Mouse (Mus musculus) cerebellum, adult 11 months (tissue): ENCODE data around the gene Gmds.

ENCODE experiments used
- DNase-seq: peaks from one replicate; pipeline ENCODE4 v3.0.0; 2022

Gene Gmds

DNA sequence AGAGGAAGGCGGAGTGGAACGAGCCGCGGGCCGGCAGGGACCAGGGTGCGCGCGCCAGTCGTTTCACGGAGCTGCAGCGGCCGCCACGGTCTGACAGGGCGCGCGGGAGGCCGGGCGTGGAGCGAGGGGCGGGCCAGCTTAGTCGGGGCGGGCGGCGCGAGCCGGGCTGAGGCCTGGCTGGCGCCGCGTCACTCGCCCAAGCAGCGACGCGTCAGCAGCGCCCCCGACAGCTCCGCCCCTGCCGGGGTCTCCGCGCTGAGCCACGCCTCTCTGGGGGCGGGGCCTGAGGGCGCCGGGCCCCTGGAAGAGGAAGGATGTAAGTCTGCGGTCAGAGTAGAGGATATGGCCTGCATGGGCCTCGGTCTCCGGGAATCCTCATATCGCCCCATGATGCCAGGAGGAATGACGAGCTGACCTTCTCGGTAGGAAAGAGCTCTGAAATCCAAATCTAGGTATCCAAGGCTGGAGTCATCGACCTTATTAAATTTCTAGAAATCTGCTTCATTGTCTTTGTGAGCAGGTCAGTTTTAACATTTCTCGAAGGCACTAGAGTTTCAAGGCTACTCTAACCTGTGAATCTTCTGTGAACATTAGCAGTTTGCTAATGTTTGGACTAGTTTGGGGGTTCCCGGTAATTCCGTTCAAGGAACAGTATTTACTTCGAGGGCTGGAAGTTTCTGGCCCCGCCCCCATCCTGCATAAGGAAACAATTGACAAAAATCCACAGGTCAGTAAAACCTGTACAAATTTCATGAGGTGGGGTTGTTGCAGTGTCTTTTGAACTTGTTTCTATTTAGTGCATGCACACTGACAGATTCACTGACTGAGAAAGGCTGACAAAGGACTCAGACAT, at the start of gene Gmds:
Gmds (minus strand) TSS at position 228 of the 853 bp plus-strand sequence.
- DNase-seq: peak; percentile 93

DNA sequence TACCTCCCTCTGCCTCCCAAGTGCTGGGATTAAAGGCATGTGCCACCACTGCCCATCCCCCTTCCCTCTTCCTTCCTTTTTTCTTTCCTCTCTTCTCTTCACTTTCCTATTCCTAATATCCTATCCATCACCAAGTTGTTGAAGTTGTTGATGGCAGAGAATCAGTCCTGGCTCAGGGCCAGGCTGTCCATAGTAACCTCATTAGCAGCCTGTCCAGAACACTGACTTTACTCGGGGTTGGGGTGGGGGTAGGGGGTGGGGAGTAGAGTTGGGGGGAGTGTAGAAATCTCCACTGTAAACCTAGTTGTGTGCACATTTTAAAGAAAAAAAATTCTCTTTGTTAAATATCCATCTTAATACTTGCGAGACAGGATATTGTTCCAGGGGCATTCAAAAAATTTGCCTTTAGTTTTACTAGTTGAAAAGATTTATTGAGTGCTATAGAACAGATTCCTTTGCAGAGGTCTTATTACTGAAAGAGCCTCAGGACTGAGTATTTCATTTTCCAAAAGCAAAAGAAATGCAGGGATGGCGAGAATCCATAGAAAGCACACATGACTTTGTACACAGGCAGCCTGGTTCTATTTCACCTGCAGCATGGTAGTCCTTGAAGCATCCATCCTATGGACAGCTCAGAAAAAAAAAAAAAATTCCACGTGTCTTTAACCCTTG, 47.0 kb upstream of the Gmds start:
- no peak for DNase-seq

DNA sequence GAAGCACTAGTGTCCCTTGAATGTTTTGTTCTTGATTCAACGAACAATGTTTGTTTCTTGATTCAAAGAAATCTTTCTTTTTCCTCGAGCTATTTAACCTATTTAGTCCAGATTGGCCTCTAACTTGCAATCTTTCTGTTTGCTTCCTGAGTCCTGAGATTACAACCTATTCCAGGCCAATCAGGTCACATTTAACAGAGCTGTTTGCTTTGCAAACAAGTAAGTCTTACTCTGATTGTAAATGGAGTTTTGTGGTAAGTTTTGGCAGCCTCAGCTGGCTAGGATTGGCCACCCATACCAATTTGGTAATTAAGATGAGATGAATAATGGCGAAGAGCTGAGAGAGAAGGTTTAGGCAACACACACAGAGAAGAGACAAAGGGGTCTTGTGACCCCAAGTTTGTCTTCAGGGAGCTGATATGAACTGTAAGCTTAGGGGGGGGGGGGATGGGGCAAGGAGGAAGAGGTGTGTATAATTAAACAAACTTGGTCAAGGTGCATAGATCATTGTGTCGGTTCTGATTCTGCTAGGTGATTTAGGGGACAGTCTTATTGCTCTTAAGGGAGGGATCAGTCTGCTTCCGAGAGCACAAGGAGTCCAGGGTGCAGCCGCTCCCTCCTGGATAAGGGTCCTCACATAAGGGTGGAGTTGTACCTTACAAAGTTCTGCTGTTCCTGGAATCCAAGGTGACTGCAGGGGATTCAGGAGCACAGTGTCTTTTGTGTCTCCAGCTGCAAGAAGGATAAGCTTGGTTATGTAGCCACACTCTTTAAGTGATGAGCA, 43.9 kb upstream of the Gmds start:
- no peak for DNase-seq

DNA sequence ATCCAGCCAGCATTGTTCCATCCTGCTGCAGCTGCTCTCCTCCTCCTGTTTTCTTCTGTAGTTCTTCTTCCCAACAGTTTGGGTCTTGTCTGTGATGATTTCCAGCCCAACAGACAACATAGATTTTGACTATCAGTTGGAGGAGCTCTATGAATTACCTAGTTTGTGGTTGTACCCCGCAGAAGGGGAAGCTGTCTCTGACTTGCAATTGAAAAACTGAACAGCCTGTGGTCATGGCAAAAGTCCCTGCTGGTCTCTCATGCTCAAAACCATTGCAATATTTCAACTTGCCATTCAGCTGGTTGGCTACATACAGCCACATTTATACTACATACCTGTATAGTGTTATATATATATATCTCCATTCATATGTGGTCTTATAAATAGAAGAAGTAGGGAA, 40.1 kb upstream of the Gmds start:
- no peak for DNase-seq

DNA sequence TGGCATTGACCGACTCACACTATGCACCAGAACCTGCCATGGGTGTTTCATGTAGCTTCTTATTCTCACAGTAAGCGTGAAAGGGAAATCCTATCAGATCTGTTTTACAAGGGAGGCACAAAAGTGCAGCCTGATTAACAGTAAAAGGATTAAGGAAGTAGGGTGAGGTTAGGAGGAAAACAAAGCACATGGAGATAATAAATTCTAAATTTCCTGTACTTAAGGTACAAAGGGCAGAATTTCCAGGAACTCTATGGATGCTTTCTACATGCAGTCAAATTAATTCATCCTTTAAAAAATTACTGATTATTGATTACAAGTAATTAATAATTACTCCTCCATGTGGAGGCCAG, 34.0 kb upstream of the Gmds start:
- DNase-seq: no peak

DNA sequence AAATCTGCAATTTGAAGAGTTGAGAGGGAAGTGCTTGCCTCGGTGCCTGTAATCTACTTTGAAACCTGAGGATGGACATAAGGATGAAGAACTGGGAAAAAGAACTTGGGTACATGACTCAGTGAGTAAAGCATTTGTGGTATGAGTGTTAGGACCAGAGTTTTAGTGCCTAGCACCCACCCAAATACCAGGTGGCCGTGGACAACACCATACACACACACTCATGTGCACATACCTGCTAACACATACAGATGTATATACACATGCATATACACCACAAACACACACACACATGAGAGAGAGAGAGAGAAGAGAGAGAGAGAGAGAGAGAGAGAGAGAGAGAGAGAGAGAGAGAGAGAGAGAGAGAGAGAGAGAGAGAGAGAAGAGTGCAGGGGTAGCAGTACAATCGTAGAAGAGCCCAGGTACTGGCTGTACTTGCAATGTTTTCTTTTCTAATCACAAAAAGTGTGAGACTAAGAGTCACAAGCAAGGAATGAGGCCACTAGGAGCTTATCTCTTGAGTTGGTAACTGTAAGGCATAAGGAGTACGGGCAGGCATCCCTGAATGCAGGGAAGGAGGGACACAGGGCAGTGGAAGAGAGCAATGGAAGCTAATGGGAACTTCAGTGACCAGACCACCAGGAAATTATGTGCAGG, 33.5 kb upstream of the Gmds start:
- DNase-seq: no peak

DNA sequence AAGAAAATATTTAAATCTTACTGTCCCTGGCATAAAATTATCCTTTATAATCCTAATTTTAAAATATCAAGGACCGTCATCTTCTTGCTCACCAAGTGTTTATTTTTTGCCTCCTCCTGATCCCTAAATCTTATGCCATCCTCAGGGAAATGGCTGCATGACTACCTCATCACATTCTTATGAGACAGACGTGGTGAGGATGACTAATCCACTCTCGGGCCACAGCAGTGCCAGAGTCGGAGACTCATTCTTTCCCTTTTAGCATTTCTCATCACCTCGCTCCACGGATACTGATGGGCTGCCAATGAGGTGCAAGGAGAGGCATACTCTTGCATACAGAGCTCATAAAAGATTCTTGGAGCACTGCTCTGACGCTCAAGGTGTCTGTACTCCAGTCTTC, 32.2 kb upstream of the Gmds start:
- DNase-seq: no peak

DNA sequence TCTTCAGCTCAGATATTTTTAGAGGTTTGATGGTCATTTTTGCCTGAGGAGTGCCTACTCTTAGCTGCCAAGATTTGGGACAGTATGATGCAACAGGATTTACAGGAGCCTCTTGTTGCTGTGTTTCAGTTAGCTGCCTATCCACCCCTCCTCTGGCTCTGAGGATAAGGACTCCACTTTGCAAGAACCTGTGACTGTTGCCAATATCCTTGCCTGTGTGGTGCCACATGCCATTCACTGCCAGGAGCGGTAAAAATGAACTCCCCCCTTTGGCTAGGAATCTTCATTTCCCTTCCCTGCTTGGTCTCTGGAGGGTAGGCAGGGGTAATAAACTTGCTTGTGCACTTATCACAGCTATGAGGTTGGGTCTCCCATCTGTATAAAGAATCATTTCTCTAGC, 31.6 kb upstream of the Gmds start:
- no peak for DNase-seq

DNA sequence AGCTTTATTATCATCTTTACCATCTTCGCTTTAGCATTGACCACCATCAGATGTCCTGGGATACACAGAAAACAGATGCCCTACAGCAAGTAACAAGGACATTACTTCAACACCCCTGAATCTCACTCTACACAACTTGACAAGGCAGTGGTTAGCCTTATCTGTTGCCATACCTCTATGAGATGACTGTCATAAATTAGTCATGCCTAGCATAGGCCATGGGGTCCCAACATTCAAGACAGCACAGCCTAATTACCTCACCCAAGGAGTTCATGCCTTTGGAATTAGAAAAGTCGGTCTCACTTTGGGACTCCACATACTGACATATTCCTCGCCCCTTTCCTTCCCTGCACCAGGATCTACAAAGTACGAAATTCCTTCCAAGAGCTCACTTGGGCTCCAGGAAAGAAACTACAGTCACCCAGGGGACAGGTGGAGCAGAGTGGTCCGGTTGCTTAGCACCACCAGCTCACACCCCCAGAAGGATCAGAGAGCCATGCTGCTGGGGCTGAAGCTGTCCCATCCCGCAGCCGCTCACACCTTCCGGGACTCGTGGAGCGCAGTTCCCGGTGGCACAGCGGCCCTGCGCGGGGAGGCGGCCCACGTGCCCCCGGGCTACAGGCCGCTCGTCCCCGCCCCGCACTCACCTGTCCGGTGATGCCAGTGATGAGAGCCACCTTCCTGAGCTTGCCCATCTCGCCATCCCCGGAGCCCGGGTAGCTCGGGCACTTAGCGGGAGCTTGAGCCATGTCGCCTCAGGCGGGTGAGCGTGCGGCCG, 616 bp downstream of the Gmds start:
- DNase-seq: no peak

DNA sequence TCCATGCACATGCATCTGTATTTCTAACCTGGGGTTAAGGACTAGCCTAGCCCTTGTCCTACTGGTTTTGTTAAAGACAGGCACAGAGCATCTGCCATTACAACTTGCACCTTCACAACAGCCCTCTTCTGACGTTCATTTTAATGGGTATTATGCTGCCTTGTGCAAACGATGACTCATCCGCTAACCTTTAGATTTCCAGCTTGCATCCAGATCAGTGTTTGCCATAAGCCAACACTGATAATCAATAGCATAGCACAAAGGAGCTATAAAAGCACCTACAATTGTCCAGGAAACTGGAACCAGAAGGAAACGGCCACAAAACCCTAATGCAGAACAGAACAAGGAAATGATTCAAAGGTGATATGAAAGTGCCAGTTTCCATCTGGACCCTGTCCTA, 20.2 kb downstream of the Gmds start:
- no peak for DNase-seq

DNA sequence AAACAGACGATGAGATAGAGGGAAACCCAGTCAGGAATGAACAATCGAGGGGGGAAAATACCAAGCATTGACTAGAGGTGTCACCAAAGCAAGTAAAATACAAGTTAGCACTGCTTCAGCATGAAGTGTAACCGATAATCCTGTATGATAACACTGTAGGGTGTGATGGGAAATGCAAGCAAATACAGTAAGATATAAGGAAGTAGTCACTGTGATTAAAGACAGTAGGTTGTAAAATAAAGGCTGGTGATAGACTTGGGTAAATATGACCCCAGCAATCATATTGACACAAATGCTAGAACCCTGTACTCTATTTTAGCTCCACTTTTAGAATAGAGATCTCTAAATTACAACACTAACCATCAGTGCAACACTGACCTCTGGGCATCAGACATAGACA, 21.2 kb downstream of the Gmds start:
- DNase-seq: no peak

DNA sequence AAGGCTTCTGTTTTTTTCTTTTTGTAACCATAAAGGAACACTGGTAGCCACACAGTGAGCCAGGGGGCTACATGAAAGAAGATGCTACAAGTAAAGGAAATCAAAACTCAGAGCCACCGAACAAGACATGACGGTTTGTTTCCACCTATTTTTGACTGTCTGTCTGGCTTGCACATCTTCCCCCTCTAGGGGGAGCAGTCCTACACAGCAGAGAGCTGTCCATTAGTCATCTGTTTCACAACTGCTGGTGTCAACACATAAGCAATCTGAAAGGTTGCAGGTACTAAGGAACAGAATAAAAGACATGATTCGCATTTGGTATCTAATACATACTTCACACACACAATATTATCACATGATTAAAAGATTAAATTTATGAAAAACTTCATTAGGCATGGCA, 25.9 kb downstream of the Gmds start:
- peak; percentile 4 for DNase-seq

DNA sequence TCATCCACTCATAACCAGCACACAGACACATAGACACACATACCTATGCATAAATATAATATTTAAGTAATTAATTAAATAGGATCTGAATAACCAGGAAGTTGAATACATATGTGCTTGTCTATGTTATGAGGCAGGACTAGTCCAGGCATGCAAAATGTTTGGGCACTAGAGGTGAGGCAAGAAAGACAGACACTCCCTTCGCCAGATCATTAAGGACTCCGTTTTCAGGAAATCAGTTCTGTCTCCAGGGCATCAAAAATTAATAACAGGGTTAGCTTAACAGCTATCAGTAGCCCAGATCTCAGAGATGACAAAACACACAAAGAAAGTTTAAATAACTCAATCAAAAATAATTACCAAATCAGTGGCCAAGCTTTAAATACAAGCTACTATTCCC, 27.1 kb downstream of the Gmds start:
- no peak for DNase-seq

DNA sequence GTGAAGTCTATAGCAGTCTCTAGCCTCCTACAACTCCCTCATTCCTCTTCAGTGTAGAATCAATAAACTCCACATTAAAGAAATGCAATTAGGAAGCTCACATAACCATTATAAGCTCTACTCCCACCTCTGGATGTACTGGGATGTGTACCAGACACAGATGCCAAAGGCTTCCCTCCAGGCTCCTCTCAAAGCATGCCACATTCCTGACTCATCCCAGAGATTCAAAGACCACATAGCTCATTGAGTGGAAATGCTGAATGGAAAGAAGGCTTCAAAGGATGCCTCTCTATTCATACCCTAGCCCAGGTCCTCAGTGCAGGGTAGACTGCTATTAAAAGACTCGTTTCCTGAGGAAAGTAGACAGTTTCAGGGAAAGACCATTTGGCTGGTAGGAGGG, 40.1 kb downstream of the Gmds start:
- no peak for DNase-seq

DNA sequence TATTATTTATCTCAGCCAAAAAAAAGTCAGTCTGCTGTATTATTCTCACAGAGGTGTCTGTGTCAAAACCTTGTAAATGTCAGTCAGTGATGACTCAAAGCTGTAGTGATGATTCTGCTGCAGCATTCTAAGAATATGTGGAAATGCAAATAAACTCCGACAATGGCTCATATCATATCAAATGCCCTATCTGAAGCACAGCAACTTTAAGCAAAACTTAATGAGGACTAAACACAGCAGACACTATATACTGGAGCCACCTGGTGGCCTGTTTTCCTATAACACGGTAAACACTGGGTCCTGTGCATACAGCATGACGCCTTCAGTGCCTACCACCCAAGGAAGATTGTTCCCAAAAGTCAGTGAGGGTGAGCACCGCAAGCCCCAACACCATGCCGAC, 41.1 kb downstream of the Gmds start:
- peak; percentile 2 for DNase-seq

DNA sequence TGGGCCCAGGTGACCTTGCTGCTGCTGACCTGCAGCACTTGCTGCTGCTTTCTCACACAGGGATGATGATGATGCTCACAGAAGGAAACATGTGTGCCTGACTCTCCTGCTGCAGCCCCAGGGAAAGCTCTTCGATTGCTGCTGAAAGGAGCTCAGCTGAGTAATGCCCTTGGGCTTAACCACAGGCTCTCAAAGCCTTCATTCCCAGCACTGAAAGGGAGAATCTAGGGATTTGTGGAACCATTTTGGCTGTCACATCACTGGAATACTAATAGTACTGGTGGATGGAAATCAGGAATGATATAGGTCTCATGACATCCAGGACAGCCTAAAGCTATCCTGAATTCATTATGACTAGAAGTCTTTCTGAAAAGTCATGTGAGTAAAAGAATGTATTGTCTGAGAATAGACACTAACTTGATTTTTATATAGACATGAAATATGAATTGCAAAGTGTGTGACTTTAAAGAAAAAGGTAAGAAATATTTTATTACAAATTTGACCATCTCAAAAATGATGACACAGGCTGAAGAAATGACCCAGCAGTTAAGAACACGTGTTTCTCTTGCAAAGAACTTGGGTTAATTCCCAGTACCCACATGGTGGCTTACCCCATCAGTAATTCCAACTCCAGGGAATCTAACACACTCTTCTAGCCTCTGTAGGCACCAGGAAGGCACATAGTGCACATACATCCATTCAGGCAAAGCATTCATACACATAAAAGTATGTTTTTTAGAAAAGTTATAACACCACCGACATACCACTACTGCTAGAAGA, 43.9 kb downstream of the Gmds start:
- no peak for DNase-seq

DNA sequence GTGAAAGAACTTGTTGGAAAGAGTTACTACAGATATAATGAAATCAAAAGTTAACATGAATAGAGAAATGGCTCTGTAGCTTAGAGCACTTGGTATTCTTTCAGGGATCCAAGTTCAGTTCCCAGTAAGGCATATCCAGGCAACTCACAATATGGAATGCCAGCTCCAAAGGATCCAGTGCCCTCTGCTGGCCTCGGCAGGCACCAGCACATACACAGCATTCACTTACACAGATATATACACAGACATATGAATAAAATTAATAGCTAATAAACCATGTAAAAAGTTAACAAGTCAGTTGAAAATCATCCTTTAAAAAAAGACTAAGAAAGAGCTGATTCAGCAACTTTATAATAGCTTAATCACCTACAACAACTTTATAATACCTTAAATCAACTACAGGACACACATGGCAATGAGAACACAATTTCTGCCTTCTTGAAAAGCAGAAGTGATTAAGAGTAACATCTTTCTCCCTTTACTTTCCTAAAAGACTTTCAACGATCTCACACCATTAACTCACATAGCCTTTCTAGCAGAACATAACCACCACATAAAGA, 65.5 kb downstream of the Gmds start:
- no peak for DNase-seq

DNA sequence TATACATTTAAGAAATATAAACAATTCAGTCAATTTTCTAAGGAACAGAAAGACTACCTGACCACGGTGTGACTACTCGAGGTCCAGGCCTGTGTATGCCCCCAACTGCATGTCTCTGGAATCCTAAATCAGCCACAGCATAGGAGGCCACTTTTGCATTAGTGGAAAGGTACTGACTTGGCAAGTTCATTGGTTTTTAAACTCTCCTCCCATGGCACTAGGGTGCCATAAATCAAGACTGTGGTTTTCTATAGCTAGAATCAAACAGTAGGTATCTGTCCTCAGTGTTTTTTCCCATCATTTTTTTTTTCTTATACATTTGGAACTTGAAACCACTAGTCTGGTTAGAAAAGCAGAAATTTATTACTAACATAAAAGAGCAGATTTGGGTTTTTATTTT, 68.8 kb downstream of the Gmds start:
- no peak for DNase-seq

DNA sequence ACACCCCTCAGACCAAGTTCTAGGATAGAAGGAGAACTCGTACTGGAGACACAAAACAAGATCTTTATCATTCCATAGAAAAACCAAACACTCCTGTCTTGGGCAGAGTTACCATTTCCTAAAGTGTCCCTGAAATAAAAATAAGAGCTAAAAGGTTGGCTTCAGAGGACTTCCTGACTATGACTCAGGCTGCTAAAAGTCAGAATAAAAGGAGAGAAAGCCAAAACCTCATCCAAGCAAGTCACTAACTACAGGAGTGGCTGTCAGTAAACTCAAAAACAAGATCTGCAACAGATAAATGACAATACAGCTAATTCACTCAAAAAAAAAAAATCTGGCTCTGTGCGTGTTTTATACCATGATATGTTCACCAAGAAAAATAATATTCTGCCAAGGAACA, 69.3 kb downstream of the Gmds start:
- no peak for DNase-seq

DNA sequence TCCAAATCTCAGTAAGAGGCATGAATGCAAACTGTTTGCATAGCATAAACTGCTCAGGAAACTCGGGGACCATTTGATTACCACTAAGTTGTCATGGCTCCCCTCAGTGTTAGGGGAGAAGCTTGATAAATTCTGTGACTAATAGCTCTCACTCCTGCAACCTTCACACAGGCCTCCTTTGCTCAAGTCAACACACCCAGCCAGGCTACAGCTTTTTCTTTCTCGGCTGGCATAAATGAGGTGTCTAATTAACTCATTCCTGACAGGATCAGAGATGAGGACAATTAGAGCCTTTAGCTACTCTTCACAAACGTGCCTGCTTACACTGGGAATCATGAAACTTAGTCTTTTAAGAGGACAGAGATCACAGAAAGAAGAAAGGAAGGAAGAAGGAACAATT, 70.3 kb downstream of the Gmds start:
- no peak for DNase-seq

DNA sequence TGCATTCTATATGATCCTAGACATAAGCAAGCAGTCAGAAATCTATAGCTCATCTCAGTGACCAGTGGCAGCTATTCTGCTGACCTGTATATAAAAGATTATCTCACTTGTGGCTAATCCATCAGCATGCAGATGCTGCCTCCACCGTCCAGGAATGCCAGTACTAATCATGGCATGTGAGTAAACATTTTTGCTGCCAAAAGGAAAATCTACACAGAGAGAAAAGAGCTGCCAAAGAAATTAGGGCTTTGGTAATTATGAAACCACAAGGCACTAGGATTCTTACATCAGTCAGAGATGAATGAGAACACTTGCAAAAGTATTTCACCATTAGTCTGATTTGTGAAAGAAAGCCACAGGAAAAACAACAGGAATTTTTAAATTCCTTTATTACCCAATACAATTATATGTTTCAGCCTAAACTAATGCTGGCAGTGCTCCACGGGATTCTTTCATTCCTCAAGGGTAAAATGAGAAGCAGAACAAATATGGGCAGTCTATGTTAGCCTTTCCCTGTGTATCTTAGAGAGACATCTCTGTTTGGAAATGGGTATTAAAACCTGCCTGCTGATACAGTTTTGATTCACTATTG, 71.3 kb downstream of the Gmds start:
- DNase-seq: no peak
